Mouse (Mus musculus): ENCODE measurements around the gene Gm21833. TPM values are rescaled to one million over a fixed set of nuclear protein-coding genes. Genes with fewer than 3 reads are reported as not detected.
"Not testable (repeated sequence)": the region's sequence is repeated elsewhere in the genome, so short reads cannot be mapped to it uniquely, and the experiment has no call there.

The Gm21833 gene
- not detected in 2 replicates for polyA plus RNA-seq (2015; fragmentation: Nextera tagmentation; extraction: Ambion mirVana)

GRCm38 (mm10) chr16:82828082-82828481 is at the start of gene Gm21833:
Gene Gm21833, plus strand, starts transcription at chr16:82828382.
- H3K4me2 ChIP-seq (ENCODE audit: low read length); H3K27ac ChIP-seq (ENCODE audit: low read length); H3K4me3 ChIP-seq (ENCODE audit: low read depth, low read length); H3K9ac ChIP-seq (ENCODE audit: low read depth, low read length); H3K9me3 ChIP-seq (replicated peaks; ENCODE audit: control insufficient read depth, low read length, poor library complexity, severe bottlenecking); H3K36me3 ChIP-seq (ENCODE audit: control insufficient read depth, insufficient read depth, low read length); ATAC-seq; H3K27me3 ChIP-seq (ENCODE audit: control insufficient read depth, insufficient read depth, low read depth, low read length); H3K4me1 ChIP-seq (ENCODE audit: control insufficient read depth, insufficient read depth, low read length): not testable (repeated sequence)
- 85% methylated on average over 2 of the region's 2 CpGs for WGBS

GRCm38 (mm10) chr16:82789521-82789920 is 38.7 kb upstream of the Gm21833 start:
- H3K4me1 ChIP-seq (ENCODE audit: control insufficient read depth, insufficient read depth, low read length), result no peaks in the 10 kb centered on the region
- no peaks in the 10 kb centered on the region for H3K27me3 ChIP-seq (ENCODE audit: control insufficient read depth, insufficient read depth, low read depth, low read length)
- H3K4me3 ChIP-seq (ENCODE audit: low read depth, low read length), result no peak overlapping the region
- no peak overlapping the region for H3K9ac ChIP-seq (ENCODE audit: low read depth, low read length)
- ATAC-seq, result no peak
- no peaks in the 10 kb centered on the region for H3K36me3 ChIP-seq (ENCODE audit: control insufficient read depth, insufficient read depth, low read length)
- H3K9me3 ChIP-seq (replicated peaks; ENCODE audit: control insufficient read depth, low read length, poor library complexity, severe bottlenecking), result no peaks in the 10 kb centered on the region
- H3K4me2 ChIP-seq (ENCODE audit: low read length), result no peak overlapping the region
- H3K27ac ChIP-seq (ENCODE audit: low read length), result no peak overlapping the region

GRCm38 (mm10) chr16:82796489-82796888 is 31.7 kb upstream of the Gm21833 start:
- Histone ChIP-seq H3K36me3 (ENCODE audit: control insufficient read depth, insufficient read depth, low read length) (no peaks in the 10 kb centered on the region), H3K4me2 (ENCODE audit: low read length) (no peak overlapping the region), H3K9ac (ENCODE audit: low read depth, low read length) (no peak overlapping the region), H3K9me3 (replicated peaks; ENCODE audit: control insufficient read depth, low read length, poor library complexity, severe bottlenecking) (no peaks in the 10 kb centered on the region), H3K27me3 (ENCODE audit: control insufficient read depth, insufficient read depth, low read depth, low read length) (no peaks in the 10 kb centered on the region), H3K27ac (ENCODE audit: low read length) (no peak overlapping the region), H3K4me1 (ENCODE audit: control insufficient read depth, insufficient read depth, low read length) (no peaks in the 10 kb centered on the region), H3K4me3 (ENCODE audit: low read depth, low read length) (no peak overlapping the region)
- ATAC-seq, result no peak
- 90% methylated on average over 4 of the region's 4 CpGs for WGBS

GRCm38 (mm10) chr16:82815255-82815654 is 12.9 kb upstream of the Gm21833 start:
- no peaks in the 10 kb centered on the region for H3K36me3 ChIP-seq (ENCODE audit: control insufficient read depth, insufficient read depth, low read length)
- no peak overlapping the region for H3K9ac ChIP-seq (ENCODE audit: low read depth, low read length)
- H3K9me3 ChIP-seq (replicated peaks; ENCODE audit: control insufficient read depth, low read length, poor library complexity, severe bottlenecking), result no peaks in the 10 kb centered on the region
- no peaks in the 10 kb centered on the region for H3K27me3 ChIP-seq (ENCODE audit: control insufficient read depth, insufficient read depth, low read depth, low read length)
- H3K4me3 ChIP-seq (ENCODE audit: low read depth, low read length), result no peak overlapping the region
- H3K4me2 ChIP-seq (ENCODE audit: low read length), result no peak overlapping the region
- no peaks in the 10 kb centered on the region for H3K4me1 ChIP-seq (ENCODE audit: control insufficient read depth, insufficient read depth, low read length)
- no peak for ATAC-seq
- H3K27ac ChIP-seq (ENCODE audit: low read length), result no peak overlapping the region

- no peaks in the 10 kb centered on the region for H3K27me3 ChIP-seq (ENCODE audit: control insufficient read depth, insufficient read depth, low read depth, low read length)
- H3K9me3 ChIP-seq (replicated peaks; ENCODE audit: control insufficient read depth, low read length, poor library complexity, severe bottlenecking), result no peaks in the 10 kb centered on the region
- no peaks in the 10 kb centered on the region for H3K36me3 ChIP-seq (ENCODE audit: control insufficient read depth, insufficient read depth, low read length)
- no peak for ATAC-seq
- no peaks in the 10 kb centered on the region for H3K4me1 ChIP-seq (ENCODE audit: control insufficient read depth, insufficient read depth, low read length)
- H3K9ac ChIP-seq (ENCODE audit: low read depth, low read length), result no peak overlapping the region
- H3K27ac ChIP-seq (ENCODE audit: low read length), result no peak overlapping the region
- H3K4me3 ChIP-seq (ENCODE audit: low read depth, low read length), result no peak overlapping the region
- H3K4me2 ChIP-seq (ENCODE audit: low read length), result no peak overlapping the region
- WGBS, result 32% methylated on average over 2 of the region's 2 CpGs
These were observed 11.6 kb upstream of the Gm21833 start for GRCm38 (mm10) chr16:82816615-82817014.

GRCm38 (mm10) chr16:82855752-82856151 is 27.6 kb downstream of the Gm21833 start:
- no peak overlapping the region for H3K9ac ChIP-seq (ENCODE audit: low read depth, low read length)
- H3K9me3 ChIP-seq (replicated peaks; ENCODE audit: control insufficient read depth, low read length, poor library complexity, severe bottlenecking), result no peaks in the 10 kb centered on the region
- no peak overlapping the region for H3K4me3 ChIP-seq (ENCODE audit: low read depth, low read length)
- ATAC-seq, result no peak
- WGBS, result 86% methylated on average over 2 of the region's 2 CpGs
- H3K27me3 ChIP-seq (ENCODE audit: control insufficient read depth, insufficient read depth, low read depth, low read length), result no peaks in the 10 kb centered on the region
- H3K27ac ChIP-seq (ENCODE audit: low read length), result no peak overlapping the region
- no peaks in the 10 kb centered on the region for H3K4me1 ChIP-seq (ENCODE audit: control insufficient read depth, insufficient read depth, low read length)
- H3K36me3 ChIP-seq (ENCODE audit: control insufficient read depth, insufficient read depth, low read length), result no peaks in the 10 kb centered on the region
- no peak overlapping the region for H3K4me2 ChIP-seq (ENCODE audit: low read length)

- Histone ChIP-seq H3K4me2 (ENCODE audit: low read length) (no peak overlapping the region), H3K9ac (ENCODE audit: low read depth, low read length) (no peak overlapping the region), H3K4me3 (ENCODE audit: low read depth, low read length) (no peak overlapping the region), H3K27me3 (ENCODE audit: control insufficient read depth, insufficient read depth, low read depth, low read length) (no peaks in the 10 kb centered on the region), H3K9me3 (replicated peaks; ENCODE audit: control insufficient read depth, low read length, poor library complexity, severe bottlenecking) (no peaks in the 10 kb centered on the region), H3K27ac (ENCODE audit: low read length) (no peak overlapping the region), H3K4me1 (ENCODE audit: control insufficient read depth, insufficient read depth, low read length) (no peaks in the 10 kb centered on the region), H3K36me3 (ENCODE audit: control insufficient read depth, insufficient read depth, low read length) (no peaks in the 10 kb centered on the region)
- ATAC-seq, result no peak
- WGBS, result 71% methylated on average over 7 of the region's 7 CpGs
These were observed 36.4 kb downstream of the Gm21833 start for GRCm38 (mm10) chr16:82864590-82864989.
